Mouse (Mus musculus) forebrain, embryonic 10.5 days (tissue): ENCODE data around the gene Ifitm5. TPM values are rescaled to one million over a fixed set of nuclear protein-coding genes. Genes with fewer than 3 reads are reported as not detected.

Source experiments
- DNase-seq: peaks from one replicate; pipeline ENCODE4 v3.0.0-alpha.2; 2017; ENCODE audit warnings: low spot score; ENCODE audit errors: extremely low spot score
- H3K27ac ChIP-seq: fragments of 300-500 bp; sonication (generic); 2 replicates; pipeline ENCODE4 v1.5.1; 2016; ENCODE audit warnings: mild to moderate bottlenecking
- H3K27me3 ChIP-seq: fragments of 300-500 bp; sonication (generic); 2 replicates; pipeline ENCODE4 v1.6.1; 2016; ENCODE audit warnings: mild to moderate bottlenecking; ENCODE audit not compliant: poor library complexity, severe bottlenecking
- H3K36me3 ChIP-seq: fragments of 300-500 bp; sonication (generic); replicated peaks from 2 replicates; pipeline ENCODE4 v1.6.1; 2016; ENCODE audit warnings: mild to moderate bottlenecking, moderate library complexity
- H3K4me1 ChIP-seq: fragments of 300-500 bp; sonication (generic); 2 replicates; pipeline ENCODE4 v1.6.1; 2016
- H3K4me3 ChIP-seq: fragments of 300-500 bp; sonication (generic); 2 replicates; pipeline ENCODE4 v1.5.1; 2016; ENCODE audit warnings: mild to moderate bottlenecking, moderate library complexity
- H3K9me3 ChIP-seq: fragments of 300-500 bp; sonication (generic); 2 replicates; pipeline ENCODE4 v1.6.1; 2016; ENCODE audit warnings: mild to moderate bottlenecking, moderate library complexity
- WGBS: fragments of 180-500 bp; shearing (Covaris S2); methylation state at CpG from one replicate; pipeline ENCODE4 v1.1.7; 2016; 5-methylcytosine and 5-hydroxymethylcytosine counted together
- polyA plus RNA-seq: library from polyadenylated mRNA; unstranded; fragments of >200 nt; fragmentation: Nextera tagmentation; extraction: Ambion mirVana; gene quantifications from 2 replicates; pipeline ENCODE4 v1.2.1, GENCODE M21; 2016

The Ifitm5 gene
- polyA plus RNA-seq, 1 experiment from 2014 or later = 2.0 TPM

- no peak within 1 kb of the TSS for H3K27ac ChIP-seq
- H3K27me3 ChIP-seq = no peaks in the 10 kb centered on the region
- H3K4me3 ChIP-seq = no peak within 1 kb of the TSS
- no peak for DNase-seq
- WGBS = 86% methylated on average over 10 of the region's 10 CpGs
- peaks cover 16% of the 10 kb centered on the region for H3K4me1 ChIP-seq
- no peaks in the 10 kb centered on the region for H3K9me3 ChIP-seq
- H3K36me3 ChIP-seq = peaks cover 47% of the 10 kb centered on the region
Observed at GRCm38 (mm10) chr7:140900220-140900619, 49.9 kb downstream of the Ifitm5 start, which contains the start of gene Cox8b. Gene Cox8b (minus strand): TSS chr7:140900446.

DNA sequence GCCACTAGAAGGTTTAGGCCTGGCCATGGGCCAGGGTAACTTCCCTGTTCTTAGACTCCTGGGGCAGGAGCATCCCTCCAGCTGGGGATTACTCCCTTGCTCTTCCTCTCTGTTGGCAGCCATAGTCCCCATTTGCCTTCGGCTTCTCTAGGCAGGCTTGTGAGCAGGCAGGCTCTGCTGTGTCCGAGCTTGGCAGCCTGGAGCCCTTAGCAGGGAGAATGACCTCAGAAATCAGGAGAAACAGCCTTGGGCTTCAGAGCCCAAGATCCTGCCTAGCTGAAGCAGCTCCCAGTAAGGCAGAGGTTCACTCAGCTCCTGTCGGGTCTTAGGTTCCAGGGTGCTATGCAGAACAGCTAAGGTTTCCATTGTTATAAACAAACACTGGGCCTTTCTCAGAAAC, 51.0 kb downstream of the Ifitm5 start:
- 85% methylated on average over 3 of the region's 3 CpGs for WGBS
- Histone ChIP-seq H3K4me3 (no peak overlapping the region), H3K27me3 (no peaks in the 10 kb centered on the region), H3K27ac (no peak overlapping the region), H3K9me3 (no peaks in the 10 kb centered on the region), H3K36me3 (peaks cover 57% of the 10 kb centered on the region), H3K4me1 (peaks cover 16% of the 10 kb centered on the region)
- DNase-seq = no peak

Other genes starting within 250 kb of the Ifitm5 start
- not detected in 2 replicates for gene Cyp2e1, start 186.6 kb downstream of the Ifitm5 start, polyA plus RNA-seq
- gene Syce1, start 162.4 kb downstream of the Ifitm5 start, polyA plus RNA-seq = not detected in 2 replicates
- 3.7 and 3.8 TPM in 2 replicates for gene Zfp941, start 128.1 kb downstream of the Ifitm5 start, polyA plus RNA-seq
- 0.41 and 0.64 TPM in 2 replicates for gene Urah, start 115.3 kb downstream of the Ifitm5 start, polyA plus RNA-seq
- gene Scgb1c1, start 104.7 kb downstream of the Ifitm5 start, polyA plus RNA-seq = not detected in 2 replicates
- gene Odf3, start 102.5 kb downstream of the Ifitm5 start, polyA plus RNA-seq = not detected in 2 replicates
- not detected in 2 replicates for gene Gm45785, start 94.0 kb downstream of the Ifitm5 start, polyA plus RNA-seq
- gene Ric8a, start 93.3 kb downstream of the Ifitm5 start, polyA plus RNA-seq = 51.3 and 57.6 TPM in 2 replicates
- 21.2 and 22.5 TPM in 2 replicates for gene Bet1l, start 92.7 kb downstream of the Ifitm5 start, polyA plus RNA-seq
- 354 and 374 TPM in 2 replicates for gene Psmd13, start 68.3 kb downstream of the Ifitm5 start, polyA plus RNA-seq
- 26.8 and 28.4 TPM in 2 replicates for gene Sirt3, start 68.0 kb downstream of the Ifitm5 start, polyA plus RNA-seq
- not detected in 2 replicates for gene Cox8b, start 49.8 kb downstream of the Ifitm5 start, polyA plus RNA-seq
- gene Nlrp6, start 29.4 kb downstream of the Ifitm5 start, polyA plus RNA-seq = 0.06 and 0.10 TPM in 2 replicates
- 14.2 and 14.5 TPM in 2 replicates for gene Pgghg, start 8.9 kb downstream of the Ifitm5 start, polyA plus RNA-seq
- 0.33 TPM in 1 of 2 replicates, not detected in the other for gene Gm45717, start 5.6 kb upstream of the Ifitm5 start, polyA plus RNA-seq
- 365 and 397 TPM in 2 replicates for gene Ifitm2, start 5.7 kb upstream of the Ifitm5 start, polyA plus RNA-seq
- 3.7 and 4.1 TPM in 2 replicates for gene Ifitm1, start 16.9 kb upstream of the Ifitm5 start, polyA plus RNA-seq
- gene Ifitm3, start 60.5 kb upstream of the Ifitm5 start, polyA plus RNA-seq = 10.8 and 13.8 TPM in 2 replicates
- gene Ifitm6, start 67.6 kb upstream of the Ifitm5 start, polyA plus RNA-seq = not detected in 2 replicates
- not detected in 2 replicates for gene Gm17387, start 78.8 kb upstream of the Ifitm5 start, polyA plus RNA-seq
- 24.6 and 30.4 TPM in 2 replicates for gene B4galnt4, start 110.8 kb upstream of the Ifitm5 start, polyA plus RNA-seq
- gene Pkp3, start 127.9 kb upstream of the Ifitm5 start, polyA plus RNA-seq = 2.4 and 2.8 TPM in 2 replicates
- 2.0 and 2.2 TPM in 2 replicates for gene Sigirr, start 150.3 kb upstream of the Ifitm5 start, polyA plus RNA-seq
- 0.53 and 0.69 TPM in 2 replicates for gene Ano9, start 167.5 kb upstream of the Ifitm5 start, polyA plus RNA-seq
- gene Ptdss2, start 172.1 kb upstream of the Ifitm5 start, polyA plus RNA-seq = 81.1 and 84.7 TPM in 2 replicates
- gene Rnh1, start 222.6 kb upstream of the Ifitm5 start, polyA plus RNA-seq = 64.2 and 66.6 TPM in 2 replicates
- gene Hras, start 243.7 kb upstream of the Ifitm5 start, polyA plus RNA-seq = 80.6 and 82.7 TPM in 2 replicates
- 15.5 and 15.6 TPM in 2 replicates for gene Lrrc56, start 243.9 kb upstream of the Ifitm5 start, polyA plus RNA-seq